ENCODE assay signal across 9 mouse cellular contexts in the genomic region with DNA sequence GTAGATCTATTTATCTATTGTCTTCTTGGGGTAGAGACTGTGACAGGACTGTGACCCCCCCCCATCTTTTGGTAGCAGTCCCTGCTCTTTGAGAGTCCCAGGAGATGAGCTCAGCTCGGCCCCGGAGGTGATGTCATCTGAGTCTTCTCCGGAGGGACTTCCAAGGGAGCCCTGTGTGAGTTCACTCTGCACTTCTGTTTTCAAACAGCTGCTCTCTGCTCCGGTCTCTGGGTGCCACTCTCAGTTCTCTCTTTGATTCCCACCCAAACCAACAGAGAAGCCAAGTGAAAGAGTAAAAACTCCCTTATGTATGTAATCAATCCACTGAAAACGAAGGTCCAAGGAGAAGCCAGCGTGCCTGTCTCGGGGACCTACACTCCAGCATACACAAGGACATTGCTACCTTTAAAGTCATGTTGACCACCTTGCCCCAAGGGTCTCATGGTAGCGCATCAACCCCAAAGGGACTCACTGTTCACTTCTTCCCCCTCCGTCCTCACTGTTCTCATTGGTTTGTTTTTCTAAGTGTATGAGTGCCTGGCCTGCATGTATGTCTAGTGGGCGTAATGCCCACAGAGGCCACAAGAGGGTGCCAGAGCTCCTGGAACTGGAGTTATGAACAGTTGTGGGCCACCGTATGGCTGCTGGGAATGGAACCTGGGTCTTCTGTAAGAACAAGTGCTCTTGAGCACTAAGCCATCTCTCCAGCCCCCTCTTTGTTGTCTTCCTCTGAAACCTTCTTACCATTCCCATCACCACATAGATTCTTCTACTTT. TPM values are rescaled to one million over a fixed set of nuclear protein-coding genes. Genes with fewer than 3 reads are reported as not detected.
DNase-seq lines count a peak whose midpoint lies in the region; ATAC-seq and TF ChIP-seq lines count a peak whose summit lies in the region.
"Had no signal": no experiment of that assay in that cellular context is flagged by ENCODE, and none has a peak within 500 bp of the region (broad histone marks: within the 10 kb centered on the region; RNA-seq: fewer than 3 reads in every experiment).

No protein-coding gene starts in this region.

- H3K9me3 ChIP-seq in forebrain, embryonic 14.5 days (replicated peaks; ENCODE audit: control insufficient read depth, low read length), result no peaks in the 10 kb centered on the region
- H3K9me3 ChIP-seq in forebrain, embryonic 12.5 days, result no peaks in the 10 kb centered on the region
- H3K9me3 ChIP-seq in embryonic facial prominence, embryonic 10.5 days, result no peaks in the 10 kb centered on the region; the same call in 1 of the 2 replicates
- no peaks in the 10 kb centered on the region for H3K9me3 ChIP-seq in lung, postnatal 0 days (ENCODE audit: low read length)

- no peak overlapping the region for H3K9ac ChIP-seq in forebrain, embryonic 14.5 days (ENCODE audit: low read length)
- no peak overlapping the region for H3K9ac ChIP-seq in forebrain, embryonic 12.5 days
- H3K9ac ChIP-seq in lung, postnatal 0 days (replicated peaks; ENCODE audit: low read depth), result no peak overlapping the region
- H3K9ac ChIP-seq: limb, embryonic 13.5 days had no signal

- H3K4me2 ChIP-seq in forebrain, embryonic 14.5 days (ENCODE audit: low read length), result no peak overlapping the region
- no peak overlapping the region for H3K4me2 ChIP-seq in forebrain, embryonic 12.5 days
- H3K4me2 ChIP-seq in lung, postnatal 0 days (replicated peaks; ENCODE audit: low read depth, low read length), result no peak overlapping the region
- H3K4me2 ChIP-seq: limb, embryonic 13.5 days had no signal

- no peaks in the 10 kb centered on the region for H3K4me1 ChIP-seq in forebrain, embryonic 14.5 days (ENCODE audit: control insufficient read depth, insufficient read depth, low read length)
- H3K4me1 ChIP-seq in forebrain, embryonic 12.5 days, result no peaks in the 10 kb centered on the region
- peaks cover 4% of the 10 kb centered on the region; the same call in 1 of the 2 replicates for H3K4me1 ChIP-seq in embryonic facial prominence, embryonic 10.5 days
- H3K4me1 ChIP-seq in lung, postnatal 0 days (ENCODE audit: insufficient read depth, low read depth, low read length), result no peaks in the 10 kb centered on the region

- peak; percentile 37 for DNase-seq in forebrain, embryonic 14.5 days (ENCODE audit: low spot score)
- DNase-seq in right cerebral cortex, postnatal 10 days (ENCODE audit: low spot score in 2 of 2), result peak; percentile 36 to 46
- DNase-seq in right cerebral cortex, postnatal 36 days (ENCODE audit: low spot score in 2 of 2), result no peak
- peak; percentile 63 for DNase-seq in embryonic facial prominence, embryonic 10.5 days (ENCODE audit: low spot score)
- DNase-seq in lung, postnatal 0 days (ENCODE audit: low spot score), result peak; percentile 43
- peak; percentile 44 to 75 for DNase-seq in spleen, postnatal 10 days (ENCODE audit: low spot score in 2 of 2)

- peak; percentile 76 for TF ChIP-seq CTCF in lung, postnatal 0 days (IDR thresholded peaks at IDR 0.05)

- ATAC-seq in forebrain, embryonic 14.5 days, result no peak
- no peak for ATAC-seq in forebrain, embryonic 12.5 days (ENCODE audit: low FRiP score)
- no peak for ATAC-seq in lung, postnatal 0 days
- ATAC-seq in inflammation-experienced regulatory T-cells, adult 6 months, result no peak

- no peaks in the 10 kb centered on the region for H3K27me3 ChIP-seq in forebrain, embryonic 14.5 days (replicated peaks; ENCODE audit: control insufficient read depth, insufficient read depth, low read length)
- 0 out of 2 replicates have a peak, but pooled peaks cover 3% of the 10 kb centered on the region for H3K27me3 ChIP-seq in forebrain, embryonic 12.5 days
- 0 out of 2 replicates have a peak, but pooled peaks cover 11% of the 10 kb centered on the region for H3K27me3 ChIP-seq in embryonic facial prominence, embryonic 10.5 days (replicated peaks; ENCODE audit: low read depth, poor library complexity, severe bottlenecking)
- H3K27me3 ChIP-seq in lung, postnatal 0 days (replicated peaks; ENCODE audit: insufficient read depth, low read length), result no peaks in the 10 kb centered on the region
- H3K27me3 ChIP-seq: limb, embryonic 13.5 days had no signal

- H3K27ac ChIP-seq in forebrain, embryonic 14.5 days (ENCODE audit: low read depth, low read length), result no peak overlapping the region
- H3K27ac ChIP-seq in forebrain, embryonic 12.5 days, result no peak overlapping the region
- no peak overlapping the region for H3K27ac ChIP-seq in embryonic facial prominence, embryonic 10.5 days (replicated peaks)
- H3K27ac ChIP-seq in lung, postnatal 0 days (ENCODE audit: low read length), result no peak overlapping the region
- H3K27ac ChIP-seq: limb, embryonic 13.5 days had no signal

- no peak for TF ChIP-seq EP300 in lung, postnatal 0 days (IDR thresholded peaks at IDR 0.05)

- H3K36me3 ChIP-seq in forebrain, embryonic 14.5 days (ENCODE audit: control insufficient read depth, insufficient read depth, low read length), result no peaks in the 10 kb centered on the region
- no peaks in the 10 kb centered on the region for H3K36me3 ChIP-seq in forebrain, embryonic 12.5 days (replicated peaks)
- no peaks in the 10 kb centered on the region for H3K36me3 ChIP-seq in embryonic facial prominence, embryonic 10.5 days (replicated peaks)
- H3K36me3 ChIP-seq in lung, postnatal 0 days (ENCODE audit: insufficient read depth, low read length), result no peaks in the 10 kb centered on the region
- H3K36me3 ChIP-seq: limb, embryonic 13.5 days had no signal

- H3K4me3 ChIP-seq in forebrain, embryonic 14.5 days (ENCODE audit: low read depth, low read length), result no peak overlapping the region
- no peak overlapping the region for H3K4me3 ChIP-seq in forebrain, embryonic 12.5 days (replicated peaks)
- no peak overlapping the region for H3K4me3 ChIP-seq in embryonic facial prominence, embryonic 10.5 days
- no peak overlapping the region for H3K4me3 ChIP-seq in lung, postnatal 0 days (ENCODE audit: low read depth, low read length)
- H3K4me3 ChIP-seq: limb, embryonic 13.5 days had no signal

- WGBS in forebrain, embryonic 14.5 days, result 82% methylated on average over 11 of the region's 11 CpGs
- WGBS in forebrain, embryonic 12.5 days, result 85% methylated on average over 11 of the region's 11 CpGs
- 80% methylated on average over 11 of the region's 11 CpGs for WGBS in embryonic facial prominence, embryonic 10.5 days
- WGBS in lung, postnatal 0 days, result 79% methylated on average over 11 of the region's 11 CpGs

RNA-seq across cellular contexts. Expression of a gene that starts 19.5 kb away (rescaled TPM):
- polyA plus RNA-seq in forebrain, embryonic 14.5 days (2014; fragmentation: Nextera tagmentation; extraction: Ambion mirVana), result 0.05 TPM in 1 of 2 replicates, not detected in the other
- 0.08 TPM in 1 of 2 replicates, not detected in the other for polyA plus RNA-seq in forebrain, embryonic 12.5 days (2016; fragmentation: Nextera tagmentation; extraction: Ambion mirVana)
- 0.99 and 1.0 TPM in 2 replicates for polyA plus RNA-seq in embryonic facial prominence, embryonic 10.5 days (2016; fragmentation: Nextera tagmentation; extraction: Ambion mirVana)
- 0.83 and 0.86 TPM in 2 replicates for polyA plus RNA-seq in lung, postnatal 0 days (2015; fragmentation: Nextera tagmentation; extraction: Ambion mirVana)
- polyA plus RNA-seq in inflammation-experienced regulatory T-cells, adult 6 months (2017; shearing (Covaris generic)), result 10 to 100 TPM in 1 of 3 experiments, 1 to 10 TPM in 2; 1.3 to 22.8 (median 2.5) TPM

RNA-seq across cellular contexts. Expression of a gene that starts 30.5 kb away (rescaled TPM):
- 0.43 and 0.57 TPM in 2 replicates for polyA plus RNA-seq in forebrain, embryonic 14.5 days (2014; fragmentation: Nextera tagmentation; extraction: Ambion mirVana)
- 0.54 and 0.63 TPM in 2 replicates for polyA plus RNA-seq in forebrain, embryonic 12.5 days (2016; fragmentation: Nextera tagmentation; extraction: Ambion mirVana)
- 0.55 and 0.59 TPM in 2 replicates for polyA plus RNA-seq in embryonic facial prominence, embryonic 10.5 days (2016; fragmentation: Nextera tagmentation; extraction: Ambion mirVana)
- 2.1 and 2.6 TPM in 2 replicates for polyA plus RNA-seq in lung, postnatal 0 days (2015; fragmentation: Nextera tagmentation; extraction: Ambion mirVana)
- 10 to 100 TPM; 38.3 to 56.0 (median 48.7) TPM for polyA plus RNA-seq in inflammation-experienced regulatory T-cells, adult 6 months (2017; shearing (Covaris generic))

Comparison
In these comparisons a context has a peak if more than half of its experiments do, and no peak if none do; other contexts are left out.
1. DNase-seq: peak in forebrain, embryonic 14.5 days (single experiment), right cerebral cortex, postnatal 10 days (2 of 2), embryonic facial prominence, embryonic 10.5 days (single experiment), lung, postnatal 0 days (single experiment) and spleen, postnatal 10 days (2 of 2); none in right cerebral cortex, postnatal 36 days (0 of 2).
2. RNA of a gene that starts 30.5 kb away (polyA plus RNA-seq): 38.3 to 56.0 TPM in inflammation-experienced regulatory T-cells, adult 6 months; 2.1 to 2.6 TPM in lung, postnatal 0 days, 0.54 to 0.63 TPM in forebrain, embryonic 12.5 days, 0.55 to 0.59 TPM in embryonic facial prominence, embryonic 10.5 days and 0.43 to 0.57 TPM in forebrain, embryonic 14.5 days; every median in the first group is over 10 times any median in the second.